Mouse (Mus musculus): ENCODE data around the gene Igf2bp3. TPM values are rescaled to one million over a fixed set of nuclear protein-coding genes. Genes with fewer than 3 reads are reported as not detected.
"Not testable (repeated sequence)": the region's sequence is repeated elsewhere in the genome, so short reads cannot be mapped to it uniquely, and the experiment has no call there.

Gene Igf2bp3
- total RNA-seq (2021) (under 1 TPM; 0.17 to 0.20 TPM), polyA plus RNA-seq (2012; rRNA removed) (0.02 TPM in 1 of 2 replicates, not detected in the other)
- long read RNA-seq, partial matches to known transcripts = 0 of 1 reads
- long read RNA-seq, other reads (novel, unspliced or antisense) = 1 of 1 reads

GRCm38 (mm10) chr6:49214928-49215747 is at the start of gene Igf2bp3:
Gene Igf2bp3, minus strand, starts transcription at chr6:49214957.
- DNase-seq = peak; percentile 42

- not testable (repeated sequence) for DNase-seq
These were observed 49.7 kb upstream of the Igf2bp3 start for GRCm38 (mm10) chr6:49264446-49264845.

GRCm38 (mm10) chr6:49263847-49264243 is 49.1 kb upstream of the Igf2bp3 start, which contains the start of gene Tra2a:
Gene Tra2a, minus strand, starts transcription at chr6:49264033.
- peak; percentile 97 for DNase-seq

GRCm38 (mm10) chr6:49263081-49263846 is 48.5 kb upstream of the Igf2bp3 start:
- peak; percentile 79 for DNase-seq

GRCm38 (mm10) chr6:49262421-49262820 is 47.7 kb upstream of the Igf2bp3 start:
- DNase-seq = no peak

- DNase-seq = no peak
These were observed 45.0 kb upstream of the Igf2bp3 start for GRCm38 (mm10) chr6:49259711-49260110.

GRCm38 (mm10) chr6:49257880-49258279 is 43.1 kb upstream of the Igf2bp3 start:
- DNase-seq = no peak

GRCm38 (mm10) chr6:49252207-49252606 is 37.5 kb upstream of the Igf2bp3 start:
- DNase-seq = no peak

GRCm38 (mm10) chr6:49251199-49251598 is 36.4 kb upstream of the Igf2bp3 start:
- DNase-seq = no peak

- no peak for DNase-seq
These were observed 32.5 kb upstream of the Igf2bp3 start for GRCm38 (mm10) chr6:49247246-49247645.

- no peak for DNase-seq
These were observed 27.6 kb upstream of the Igf2bp3 start for GRCm38 (mm10) chr6:49242331-49242730.

- no peak for DNase-seq
These were observed 26.8 kb upstream of the Igf2bp3 start for GRCm38 (mm10) chr6:49241562-49241961.

- DNase-seq = peak; percentile 100
These were observed 21.6 kb upstream of the Igf2bp3 start for GRCm38 (mm10) chr6:49236331-49236730.

GRCm38 (mm10) chr6:49233356-49233755 is 18.6 kb upstream of the Igf2bp3 start:
- no peak for DNase-seq

- peak; percentile 22 for DNase-seq
These were observed 13.4 kb upstream of the Igf2bp3 start for GRCm38 (mm10) chr6:49228126-49228679.

GRCm38 (mm10) chr6:49227184-49227735 is 12.5 kb upstream of the Igf2bp3 start:
- peak; percentile 20 for DNase-seq

GRCm38 (mm10) chr6:49225728-49226123 is 11.0 kb upstream of the Igf2bp3 start:
- no peak for DNase-seq

- no peak for DNase-seq
These were observed 10.4 kb upstream of the Igf2bp3 start for GRCm38 (mm10) chr6:49224923-49225727.

- DNase-seq = no peak
These were observed 7.1 kb upstream of the Igf2bp3 start for GRCm38 (mm10) chr6:49221906-49222305.

GRCm38 (mm10) chr6:49219920-49220604 is 5.3 kb upstream of the Igf2bp3 start:
- DNase-seq = no peak

Measured in adrenal gland, adult 2 months (tissue).